Mouse (Mus musculus) gastrocnemius, postnatal 10 days (tissue): ENCODE measurements around the gene Igf1r. TPM values are rescaled to one million over a fixed set of nuclear protein-coding genes. Genes with fewer than 3 reads are reported as not detected.
A peak's percentile ranks its signal among the peaks of the same experiment; 100 is the strongest.

Experiments
- DNase-seq: peaks from one replicate; pipeline ENCODE4 v3.0.0; 2021; ENCODE audit warnings: mixed read lengths
- total RNA-seq, 2 experiments: library from RNA; stranded (reverse); gene quantifications; 2 replicates each; pipeline ENCODE4 v1.2.3; 2021

The Igf1r gene
- total RNA-seq, 2 experiments from 2014 or later, result 16.6 to 24.7 TPM

GRCm38 (mm10) chr7:67957376-67957775 is 4.7 kb downstream of the Igf1r start:
- no peak for DNase-seq

- DNase-seq, result no peak
These were observed 5.4 kb downstream of the Igf1r start for GRCm38 (mm10) chr7:67958045-67958444.

GRCm38 (mm10) chr7:67960701-67961100 is 8.1 kb downstream of the Igf1r start:
- no peak for DNase-seq

DNA sequence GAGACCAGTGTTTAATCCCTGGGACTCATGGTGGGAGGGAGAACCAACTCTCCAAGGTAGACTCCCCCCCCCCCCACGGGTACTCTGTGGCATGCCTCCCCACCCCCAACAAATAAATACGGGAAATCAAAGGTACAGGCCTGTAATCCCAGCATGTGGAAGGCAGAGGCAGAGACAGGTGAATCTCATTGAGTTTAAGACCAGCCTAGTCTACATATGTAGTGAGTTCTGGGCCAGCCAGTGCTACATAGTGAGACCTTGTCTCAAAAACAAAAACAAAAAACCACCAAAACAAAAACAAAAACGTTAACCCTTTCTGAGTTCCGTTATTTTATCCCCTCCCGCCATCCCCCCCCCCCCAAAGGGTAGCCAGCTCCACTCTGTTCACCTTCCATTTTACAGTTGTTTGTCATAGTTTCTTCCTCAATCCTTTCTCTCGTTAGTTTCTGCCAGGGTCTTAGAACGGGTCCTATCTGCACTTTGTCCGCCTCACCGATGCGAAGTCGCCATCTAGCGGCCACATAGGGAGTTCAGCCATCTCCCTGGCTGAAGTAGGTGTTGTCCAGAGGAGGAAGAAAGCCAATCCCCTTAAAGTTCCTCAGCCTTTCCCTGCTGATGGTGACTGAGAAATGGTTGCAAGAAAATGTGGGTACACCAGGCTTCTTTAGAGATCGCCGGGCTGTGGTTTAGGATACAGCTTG is 9.1 kb downstream of the Igf1r start:
- peak; percentile 86 for DNase-seq

DNA sequence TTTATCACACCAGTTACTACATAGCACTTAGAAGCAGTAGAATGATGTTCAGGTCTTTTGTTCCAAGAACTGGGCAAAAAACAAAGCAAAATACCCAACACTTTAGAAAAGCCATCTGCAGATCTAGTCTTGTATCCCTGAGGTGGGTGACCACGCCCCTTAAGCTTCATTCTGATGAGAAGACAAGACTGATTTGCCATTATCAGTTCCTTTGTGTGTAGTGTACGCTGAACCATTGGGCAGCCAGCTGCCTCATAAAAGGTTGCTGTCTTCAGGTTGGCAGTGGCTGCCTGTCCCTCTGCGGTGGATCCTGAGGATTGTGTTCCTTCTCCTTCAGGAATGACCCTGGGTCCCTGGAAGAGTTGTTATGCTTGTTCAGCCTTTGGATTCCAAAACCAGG is 11.1 kb downstream of the Igf1r start:
- no peak for DNase-seq

GRCm38 (mm10) chr7:67968394-67968793 is 15.8 kb downstream of the Igf1r start:
- DNase-seq, result no peak

GRCm38 (mm10) chr7:67969076-67969475 is 16.4 kb downstream of the Igf1r start:
- no peak for DNase-seq

DNA sequence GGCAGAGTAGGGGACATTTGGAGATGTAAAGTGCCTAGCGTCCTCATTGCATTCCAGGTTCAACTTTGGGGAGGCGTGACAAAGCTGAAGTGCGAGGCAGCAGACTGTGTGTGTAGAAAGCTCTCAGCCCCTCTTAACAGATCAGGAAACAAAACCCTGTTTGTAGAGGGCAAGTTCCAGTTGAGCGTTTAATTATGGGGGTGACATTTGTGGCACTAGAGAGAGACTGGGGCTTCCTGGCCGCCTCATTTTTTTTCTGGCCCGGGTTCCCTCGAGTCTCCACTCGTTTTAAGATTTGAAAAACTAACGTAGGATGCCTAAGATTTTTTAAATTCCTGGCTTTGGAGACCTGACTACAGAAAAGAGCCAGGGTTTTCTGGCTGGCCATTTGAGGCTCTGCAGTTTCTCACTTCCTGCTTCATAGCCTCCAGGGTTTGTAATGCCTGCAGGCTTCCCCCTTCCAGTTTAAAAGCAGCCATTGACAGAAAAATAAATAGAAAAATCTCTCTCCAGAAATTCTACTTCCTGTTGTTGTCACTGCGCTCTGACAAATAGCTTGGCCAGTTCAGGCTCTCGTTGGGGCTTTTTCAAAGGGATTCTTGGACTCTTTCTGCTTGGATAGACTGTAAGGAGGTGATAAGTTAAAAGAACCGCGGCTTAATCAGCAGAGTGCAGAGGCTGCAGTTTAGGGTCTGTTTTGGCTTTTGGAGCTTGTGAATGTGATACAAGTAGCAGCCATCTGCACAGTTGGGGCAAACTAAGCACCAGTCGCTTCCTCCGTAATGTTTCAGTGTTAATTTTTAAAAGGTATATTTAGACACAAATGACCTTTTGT is 20.8 kb downstream of the Igf1r start:
- DNase-seq, result no peak

DNA sequence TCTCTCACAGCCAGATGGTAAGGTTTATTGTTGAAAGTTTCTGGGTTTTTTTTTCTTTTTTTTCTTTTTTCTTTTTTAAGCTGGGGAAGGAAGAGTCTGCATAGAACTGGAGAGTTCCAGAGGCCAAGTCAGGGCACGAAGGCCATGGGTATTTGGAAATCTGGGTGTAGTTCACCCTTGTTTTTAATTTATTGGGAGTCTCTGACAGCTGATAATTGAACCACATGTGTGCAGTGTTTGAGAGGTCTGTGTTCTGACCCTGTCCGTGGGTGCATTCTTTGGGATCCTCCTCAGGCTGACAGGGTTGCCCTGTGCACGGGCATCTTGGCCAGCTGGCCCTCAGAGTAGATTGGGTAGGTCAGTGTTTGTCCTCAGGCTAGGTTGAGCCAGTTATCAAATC is 29.3 kb downstream of the Igf1r start:
- DNase-seq, result no peak

DNA sequence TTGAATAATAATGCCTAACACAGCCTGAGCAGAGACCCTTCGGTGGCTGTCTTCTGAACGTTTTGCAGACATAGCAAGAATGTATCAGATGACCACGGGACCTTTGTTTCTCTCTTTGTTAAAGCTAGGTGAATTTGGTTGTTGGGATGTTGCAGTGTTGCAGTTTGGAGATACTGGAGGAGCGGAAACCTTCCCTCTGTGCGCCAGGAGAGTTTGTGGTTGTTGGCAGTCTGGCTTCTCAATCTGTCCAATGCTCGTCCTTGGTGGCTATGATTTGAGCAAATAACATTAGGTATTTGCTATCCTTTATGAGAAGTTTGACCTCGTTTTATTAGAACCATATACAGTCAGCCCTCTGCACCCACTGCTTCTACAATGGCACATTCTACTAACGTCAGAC is 30.2 kb downstream of the Igf1r start:
- no peak for DNase-seq

- DNase-seq, result no peak
These were observed 30.8 kb downstream of the Igf1r start for GRCm38 (mm10) chr7:67983451-67983850.

DNA sequence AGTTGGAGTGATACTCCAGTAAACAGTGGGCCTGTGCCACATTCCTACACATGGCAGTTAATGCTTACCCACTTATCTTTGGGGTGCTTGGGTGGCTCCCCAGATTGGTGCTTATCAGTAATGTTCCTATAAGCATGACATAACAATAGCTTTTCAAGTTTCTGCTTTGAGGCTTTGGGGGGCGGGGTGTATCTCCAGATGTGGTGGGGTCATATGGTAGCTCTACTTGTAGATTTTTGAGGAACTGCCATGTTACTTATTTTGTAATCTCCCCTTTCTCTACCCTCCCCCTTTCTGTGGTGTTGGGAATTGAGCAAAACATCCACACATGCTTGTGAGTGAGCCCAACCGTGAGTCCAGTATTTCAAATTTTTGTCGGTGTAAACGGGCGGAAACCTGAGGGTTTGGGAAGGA is 32.4 kb downstream of the Igf1r start:
- DNase-seq, result no peak

DNA sequence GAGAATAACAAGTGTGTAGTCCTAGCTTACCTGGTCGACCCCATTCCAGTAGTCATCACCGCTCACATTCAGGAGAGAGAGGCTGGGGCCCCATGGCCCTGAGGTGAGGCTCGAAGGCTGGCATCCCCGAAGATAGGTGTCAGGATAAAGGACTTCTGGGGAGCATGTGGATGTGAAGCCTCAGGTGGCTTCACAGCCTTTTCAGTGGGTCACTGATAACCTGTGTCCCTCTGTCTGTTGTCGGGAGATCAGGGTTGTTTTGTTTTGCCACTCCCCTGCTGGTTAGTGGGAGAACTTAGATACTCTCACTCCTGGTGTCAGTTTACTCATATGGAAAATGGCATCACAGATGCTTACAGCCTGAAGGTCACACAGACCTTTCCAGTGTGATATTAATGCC is 32.9 kb downstream of the Igf1r start:
- DNase-seq, result no peak

DNA sequence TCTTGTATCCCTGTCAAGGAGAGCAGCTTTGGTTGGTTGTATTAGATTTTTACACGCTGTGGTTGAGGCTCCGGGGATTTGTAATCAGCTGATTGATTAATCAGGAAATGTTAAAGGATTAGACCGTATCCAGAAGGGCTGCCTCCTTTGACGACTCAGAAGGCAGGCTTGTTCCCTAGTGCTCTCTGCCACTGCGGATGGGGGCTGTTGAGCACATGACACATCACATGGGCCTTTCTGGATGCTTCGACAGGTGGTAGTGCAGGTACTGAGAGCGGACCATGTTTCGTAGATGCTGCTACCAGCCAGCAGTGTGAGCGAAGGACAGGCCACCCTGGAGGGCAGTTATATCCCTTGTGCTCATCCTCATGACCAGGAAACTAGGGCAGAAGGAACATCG is 33.6 kb downstream of the Igf1r start:
- no peak for DNase-seq

DNA sequence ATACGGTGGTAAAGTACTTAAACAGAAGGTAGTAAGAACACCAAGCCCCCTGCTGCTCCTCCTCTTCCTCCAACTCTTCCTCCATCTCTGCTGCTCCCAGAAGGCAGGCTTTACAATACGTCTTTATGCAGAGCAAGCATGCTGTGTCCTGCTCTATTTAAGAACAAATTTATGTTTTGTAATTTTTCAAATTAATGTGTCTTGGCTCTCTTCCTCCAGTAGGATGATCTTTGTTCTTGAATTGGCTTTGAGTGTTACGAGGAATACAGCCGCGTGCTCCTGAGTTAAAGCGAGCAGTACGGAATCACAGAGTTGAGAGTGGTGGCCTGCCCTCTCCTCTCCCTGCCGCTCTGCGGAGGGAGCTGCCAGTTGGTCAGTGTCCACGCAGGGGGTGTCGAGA is 34.2 kb downstream of the Igf1r start:
- DNase-seq, result no peak

DNA sequence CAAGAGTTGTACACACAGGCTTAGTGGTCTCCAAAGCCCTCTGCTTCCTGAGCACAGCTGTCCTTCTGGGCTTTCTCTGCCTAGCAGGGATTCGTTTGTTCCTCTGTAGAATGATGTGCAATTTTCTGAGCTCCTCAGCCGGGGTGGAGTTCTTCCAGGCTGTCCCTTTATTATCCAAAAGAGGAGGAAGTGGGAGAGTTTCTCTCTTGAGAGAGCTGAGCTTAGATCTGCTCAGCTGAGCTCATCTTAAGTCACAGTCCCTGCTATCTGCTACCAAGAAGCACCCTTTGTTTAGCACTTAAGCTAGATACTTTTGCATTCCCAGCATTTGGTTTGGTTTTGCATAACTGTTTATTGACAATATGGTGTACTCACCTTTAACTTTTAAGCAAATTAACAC is 36.7 kb downstream of the Igf1r start:
- no peak for DNase-seq

GRCm38 (mm10) chr7:67993614-67994013 is 41.0 kb downstream of the Igf1r start:
- DNase-seq, result no peak

- DNase-seq, result no peak
These were observed 41.8 kb downstream of the Igf1r start for GRCm38 (mm10) chr7:67994346-67994858.

DNA sequence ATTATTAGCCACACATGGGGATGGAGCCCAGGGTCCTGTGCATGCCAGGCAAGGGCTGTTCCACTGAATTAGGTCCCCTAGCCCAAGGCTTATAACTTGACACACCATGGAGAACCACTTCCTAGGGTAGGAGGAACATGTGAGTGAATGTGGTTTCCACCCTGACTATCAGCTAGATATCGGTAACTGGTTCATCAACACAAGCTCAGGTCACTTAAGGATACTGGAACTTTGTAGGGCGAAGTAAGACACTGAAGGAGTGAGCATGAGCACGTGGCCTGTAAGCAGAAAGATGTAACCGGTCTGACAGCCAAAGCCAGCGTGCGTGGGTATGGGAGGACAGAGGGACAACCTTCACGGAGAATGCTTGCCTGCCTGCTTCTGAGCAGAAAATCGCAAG is 42.6 kb downstream of the Igf1r start:
- no peak for DNase-seq

DNA sequence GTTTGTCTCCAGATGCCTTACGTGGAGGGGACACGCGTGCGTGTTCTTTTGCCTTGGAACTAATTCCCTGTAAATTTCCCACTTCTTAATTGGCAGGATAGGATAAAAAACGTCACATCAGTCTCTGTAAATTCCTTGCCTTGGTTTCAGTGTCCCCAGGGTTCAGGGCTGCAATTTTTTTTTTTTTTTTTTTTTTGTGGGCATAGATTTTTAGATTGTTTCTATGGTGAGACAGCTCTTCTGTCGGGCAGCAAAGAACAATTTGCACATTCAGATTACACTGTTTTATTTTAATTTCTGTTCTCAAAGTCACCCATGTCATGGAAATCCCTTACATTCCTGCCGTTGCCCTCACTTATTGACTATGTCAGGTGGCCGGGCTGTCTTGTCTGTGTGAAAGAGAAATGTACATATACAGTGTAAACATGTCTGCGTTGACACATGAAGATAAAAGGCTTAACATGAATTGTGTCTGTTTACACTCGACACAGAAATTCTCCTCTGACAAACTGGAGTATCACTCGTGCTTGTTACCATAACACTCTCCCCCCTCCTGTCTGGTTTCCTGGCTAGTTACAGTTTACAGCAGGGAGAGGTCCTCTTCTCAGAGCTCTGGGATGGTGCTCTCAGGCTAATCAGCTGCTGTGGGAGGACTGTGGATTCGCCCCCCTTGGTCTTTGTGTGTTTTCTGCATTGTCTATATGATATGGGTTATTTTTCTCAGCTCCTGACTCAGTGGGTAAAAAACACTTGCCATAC is 43.8 kb downstream of the Igf1r start:
- DNase-seq, result no peak

DNA sequence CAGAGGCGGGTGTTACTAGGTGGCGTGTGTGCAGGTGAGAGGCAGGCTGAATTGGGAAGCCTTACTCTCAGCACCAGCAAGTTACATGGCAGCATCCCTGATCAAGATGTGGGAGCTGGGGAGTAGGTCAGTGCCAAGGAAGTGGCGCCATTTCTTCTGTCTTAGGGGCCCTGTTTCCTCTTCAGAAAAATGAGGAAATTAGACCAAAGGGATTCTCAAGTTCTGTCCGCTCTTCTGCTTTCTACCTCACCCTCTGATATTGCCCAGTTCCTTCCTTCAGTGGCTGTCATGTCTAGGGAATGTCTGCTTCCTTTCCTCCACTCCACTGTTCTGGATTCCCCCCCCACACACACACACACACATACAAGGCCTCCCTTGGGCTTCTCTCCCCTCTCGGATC is 48.6 kb downstream of the Igf1r start:
- no peak for DNase-seq

DNA sequence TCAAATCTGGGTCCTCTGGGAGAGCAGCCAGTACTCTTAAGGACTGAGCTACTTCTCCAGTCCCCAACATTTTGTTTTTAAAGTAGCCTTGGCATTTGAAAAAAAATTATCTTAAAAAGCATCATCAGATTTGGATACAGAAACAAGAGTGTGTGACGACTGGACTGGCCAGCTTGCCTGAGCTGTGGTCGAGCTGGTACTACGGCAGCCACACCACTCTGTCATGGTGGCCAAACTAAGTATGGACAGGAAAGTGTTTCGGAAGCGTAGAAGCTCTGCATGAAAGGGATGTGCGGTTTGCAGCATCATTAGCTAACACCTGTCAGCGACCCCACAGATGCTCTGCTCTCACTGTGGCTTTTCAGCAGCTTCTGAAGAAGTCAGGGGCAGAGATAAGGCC is 53.4 kb downstream of the Igf1r start:
- DNase-seq, result no peak

- no peak for DNase-seq
These were observed 53.9 kb downstream of the Igf1r start for GRCm38 (mm10) chr7:68006496-68006895.
